Mouse (Mus musculus) layer of hippocampus, adult 18-20 months (tissue): ENCODE results near the gene Gm17018. TPM values are rescaled to one million over a fixed set of nuclear protein-coding genes. Genes with fewer than 3 reads are reported as not detected.

Source experiments
- DNase-seq, 2 experiments: peaks; one replicate each; pipeline ENCODE4 v3.0.0; 2022; ENCODE audit warnings: low spot score in 2 of 2
- long read RNA-seq: library from polyadenylated mRNA; stranded (forward); transcript quantifications from one replicate; pipeline ENCODE4 v2.0.0, GENCODE M21; 2021
- total RNA-seq, 2 experiments: library from RNA; stranded (reverse); gene quantifications; 2 replicates each; pipeline ENCODE4 v1.2.3; 2021

Gm17018 gene
- total RNA-seq: 10 to 100 TPM; 59.5 to 64.0 TPM
- long read RNA-seq, transcript Gm17018-201 (6 exons, 1,353 nt): major isoform, 55 of 77 reads
- long read RNA-seq, partial matches to known transcripts: 2 of 77 reads
- long read RNA-seq, other reads (novel, unspliced or antisense): 20 of 77 reads

DNA sequence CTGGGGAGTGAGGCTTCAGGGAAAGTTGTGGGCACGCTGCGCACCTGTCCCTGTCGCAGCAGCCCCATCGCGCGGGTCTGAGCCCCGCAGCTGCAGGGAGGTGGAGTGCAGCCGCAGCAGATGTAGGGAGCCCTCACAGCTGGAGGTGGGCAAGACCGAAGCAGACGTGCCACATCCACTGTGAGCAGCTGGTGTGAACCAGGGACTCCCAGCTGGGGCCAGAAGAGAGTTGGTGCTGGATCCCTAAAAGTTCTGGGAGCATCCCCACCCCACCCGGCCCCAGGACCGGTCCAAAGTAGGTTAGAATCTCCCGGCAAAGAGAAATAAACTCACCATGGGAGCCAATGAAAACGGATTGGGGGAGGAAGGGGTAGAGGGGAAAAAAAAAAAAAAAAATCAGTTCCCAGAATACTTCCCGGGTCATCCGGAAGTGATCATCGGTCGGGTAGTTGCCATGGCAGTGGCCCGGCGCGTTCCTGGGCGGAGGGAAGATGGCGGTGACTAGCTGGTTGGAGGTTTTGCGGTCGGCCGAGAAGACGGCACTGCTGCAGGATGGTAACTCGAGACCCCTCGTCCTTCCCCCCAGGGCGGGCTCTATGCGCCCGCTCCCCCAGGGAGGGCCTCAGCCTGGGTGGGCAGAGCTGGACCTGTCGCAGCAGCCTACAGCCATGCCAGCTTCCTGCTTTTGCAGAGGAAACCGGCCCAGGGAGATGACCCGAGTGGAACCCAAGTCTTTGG lies at the start of gene Gm17018, which contains the start of gene Poll:
Gm17018 (plus strand) TSS at position 463 of the 738 bp plus-strand sequence.
Poll (minus strand) TSS at position 379 of the 738 bp plus-strand sequence.
- peak; percentile 82 for DNase-seq

GRCm38 (mm10) chr19:45510680-45511079 lies 49.7 kb upstream of the Gm17018 start:
- DNase-seq: no peak

DNA sequence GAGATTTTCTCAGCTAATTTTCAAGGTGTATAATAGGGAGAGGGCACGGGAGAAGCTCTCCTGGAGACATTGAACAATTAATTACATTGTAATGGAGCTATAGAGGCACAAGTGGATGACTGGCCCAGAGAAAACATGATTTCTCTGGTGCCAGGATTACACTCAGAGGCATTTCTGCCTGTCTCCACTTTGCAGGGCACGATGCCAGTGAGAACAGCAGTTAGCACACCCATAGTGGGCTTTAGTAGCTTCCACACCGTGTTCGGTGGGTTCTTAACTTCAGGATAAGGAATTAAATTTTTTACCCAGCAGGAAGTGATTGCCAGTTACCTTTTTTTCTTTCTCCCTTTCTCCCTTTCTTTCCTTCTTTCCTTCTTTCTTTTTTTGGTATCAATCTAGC lies 49.0 kb upstream of the Gm17018 start:
- peak in 1 of 2 experiments; percentile 49 for DNase-seq

GRCm38 (mm10) chr19:45515341-45515740 lies 45.1 kb upstream of the Gm17018 start:
- DNase-seq: no peak

DNA sequence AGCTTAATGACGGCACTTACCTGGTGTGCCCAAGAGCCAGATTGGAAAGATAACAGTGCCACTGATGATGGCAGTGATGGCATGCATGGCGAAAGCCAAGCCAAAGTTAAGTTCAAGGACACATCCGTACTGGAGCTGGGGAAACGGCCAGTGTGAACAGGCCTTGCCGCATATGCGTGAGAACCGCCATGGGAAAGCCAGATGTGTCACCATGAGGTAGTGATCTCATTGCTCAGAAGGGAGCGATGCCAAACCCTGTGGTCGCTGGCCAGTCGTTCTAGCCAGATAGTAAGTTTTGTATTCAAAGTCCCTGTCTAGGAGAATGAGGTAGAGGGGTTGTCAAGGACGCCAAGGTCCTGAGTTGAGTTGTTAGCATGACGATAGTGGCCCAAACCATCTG lies 44.2 kb upstream of the Gm17018 start:
- no peak for DNase-seq

DNA sequence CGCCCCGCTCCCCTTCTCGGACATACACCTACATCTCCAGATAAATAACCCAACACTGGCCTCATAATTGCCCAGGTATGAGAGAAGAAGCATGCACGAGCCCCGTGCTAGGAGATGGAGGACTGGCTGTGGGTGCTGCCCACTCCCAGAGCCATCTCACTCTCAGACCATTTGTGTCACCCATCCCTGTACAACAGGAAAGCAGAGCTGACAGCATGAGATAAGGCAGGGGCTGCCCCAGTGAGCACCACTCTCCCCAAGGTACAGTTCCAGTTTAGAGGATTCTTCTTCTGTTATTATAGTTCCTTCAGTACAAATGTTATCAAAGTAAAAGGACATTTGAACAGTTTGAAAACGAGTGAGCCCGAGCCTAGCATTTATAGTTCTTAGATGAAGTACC lies 33.0 kb upstream of the Gm17018 start:
- no peak for DNase-seq

GRCm38 (mm10) chr19:45527931-45528534 lies 32.4 kb upstream of the Gm17018 start:
- no peak for DNase-seq

DNA sequence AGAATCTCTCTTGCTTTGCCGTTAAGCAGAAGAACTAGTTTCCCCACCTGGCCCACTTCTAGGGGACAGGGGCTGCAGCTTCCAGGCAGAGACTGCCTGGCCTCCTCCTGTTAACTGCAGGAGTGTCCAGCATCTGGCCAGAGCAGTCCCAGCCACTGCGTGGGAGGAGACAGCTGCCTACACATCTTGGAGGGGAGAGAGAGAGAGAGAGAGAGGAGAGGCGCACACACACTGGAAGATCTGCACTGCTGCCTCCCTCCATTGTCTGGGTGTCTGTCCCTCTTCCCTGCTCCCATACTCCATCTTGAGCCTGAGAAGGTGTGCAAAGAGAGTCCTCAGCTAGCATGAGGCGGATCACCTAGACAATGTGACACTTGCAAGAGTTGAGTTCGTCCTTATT lies 31.1 kb upstream of the Gm17018 start:
- DNase-seq: no peak

- no peak for DNase-seq
These were observed 30.0 kb upstream of the Gm17018 start for GRCm38 (mm10) chr19:45530200-45530995.

- DNase-seq: no peak
These were observed 28.9 kb upstream of the Gm17018 start for GRCm38 (mm10) chr19:45531554-45531953.

DNA sequence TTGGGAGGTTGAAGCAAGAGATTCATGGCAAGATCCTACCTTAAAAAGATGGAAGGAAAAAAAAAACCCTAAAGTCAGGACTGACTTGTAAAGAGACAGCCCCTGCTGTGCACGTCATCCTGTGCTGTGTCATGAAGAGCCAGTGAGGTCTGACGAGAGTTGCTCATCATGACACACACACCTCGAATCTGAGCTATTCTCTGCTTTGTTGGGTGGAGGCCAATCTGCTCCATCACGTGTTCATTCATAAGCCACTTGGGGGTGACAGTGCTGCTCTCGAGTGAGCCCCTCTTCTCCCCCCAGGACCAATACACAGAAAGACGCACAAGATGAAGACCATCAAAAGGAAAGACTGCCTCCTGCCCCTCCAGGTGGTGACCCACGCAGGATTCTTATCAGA lies 26.8 kb upstream of the Gm17018 start:
- DNase-seq: no peak

DNA sequence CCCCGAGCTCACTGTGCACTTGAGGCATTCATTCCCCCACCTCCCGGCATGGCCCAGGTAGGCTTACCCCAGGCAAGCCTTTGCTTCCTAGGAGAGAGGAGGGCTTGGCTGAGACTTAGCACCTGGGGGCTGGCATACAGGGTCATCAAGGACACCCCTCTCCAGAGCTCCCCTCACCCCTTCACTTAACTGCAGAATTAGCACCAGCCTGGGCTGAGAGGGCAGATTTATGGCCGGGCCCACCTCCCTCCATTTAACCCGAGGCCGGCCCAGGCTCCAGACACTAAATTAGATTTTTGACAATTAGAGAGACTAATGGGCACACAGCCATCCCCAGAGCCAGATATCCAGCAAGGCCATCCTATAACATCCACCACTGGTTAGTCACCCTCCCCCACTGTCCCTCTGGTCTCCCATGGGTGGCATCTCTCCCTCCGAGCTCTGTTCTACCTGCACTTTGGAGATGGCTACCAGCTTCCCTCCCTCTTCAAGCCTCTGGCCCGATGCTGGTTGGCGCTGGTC lies 25.1 kb upstream of the Gm17018 start:
- DNase-seq: no peak

GRCm38 (mm10) chr19:45535929-45536328 lies 24.5 kb upstream of the Gm17018 start:
- DNase-seq: no peak

GRCm38 (mm10) chr19:45537505-45537904 lies 22.9 kb upstream of the Gm17018 start:
- DNase-seq: no peak

- DNase-seq: peak in 1 of 2 experiments; percentile 43
These were observed 19.6 kb upstream of the Gm17018 start for GRCm38 (mm10) chr19:45540657-45541408.

GRCm38 (mm10) chr19:45541409-45542041 lies 18.9 kb upstream of the Gm17018 start:
- DNase-seq: peak in 1 of 2 experiments; percentile 67

DNA sequence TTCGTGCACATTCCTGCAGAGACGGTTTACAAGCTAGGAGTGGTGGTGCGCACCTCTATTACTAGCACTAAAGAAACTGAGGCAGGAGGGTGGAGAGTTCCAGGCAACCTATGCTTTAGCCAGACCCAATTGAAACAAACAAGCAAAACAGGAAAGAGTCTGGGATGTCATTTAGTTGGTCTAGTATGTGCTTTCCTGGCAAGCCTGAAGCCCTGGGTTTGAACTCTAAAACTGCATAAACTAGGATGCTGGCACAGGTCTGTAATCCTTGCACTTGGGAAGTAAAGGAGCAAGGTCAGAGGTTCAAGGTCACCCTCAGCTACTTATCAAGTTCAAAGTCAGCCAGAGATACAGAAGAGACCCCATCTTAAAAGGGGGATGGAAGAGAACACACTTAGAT lies 18.4 kb upstream of the Gm17018 start:
- no peak for DNase-seq

- no peak for DNase-seq
These were observed 16.1 kb upstream of the Gm17018 start for GRCm38 (mm10) chr19:45544152-45544924.

GRCm38 (mm10) chr19:45544925-45545321 lies 15.5 kb upstream of the Gm17018 start:
- peak; percentile 66 to 86 for DNase-seq
